Mouse (Mus musculus): ENCODE measurements at regions not wholly inside any gene's neighbourhood (a gene's known extent, or its start where the extent isn't known, plus 50 kb on each side); places are given as distances from the start of the nearest gene placed in this dataset.
"Not testable (repeated sequence)": the region's sequence is repeated elsewhere in the genome, so short reads cannot be mapped to it uniquely, and the experiment has no call there.

GRCm38 (mm10) chr16:30797006-30797405, 197.5 kb downstream of the Fam43a start:
- Histone ChIP-seq H3K4me2 (no peak overlapping the region), H3K4me1 (ENCODE audit: control insufficient read depth, insufficient read depth, low read length) (peaks cover 36% of the 10 kb centered on the region)

GRCm38 (mm10) chr16:30797973-30798471, 198.5 kb downstream of the Fam43a start:
- peaks cover 28% of the 10 kb centered on the region for H3K4me1 ChIP-seq (ENCODE audit: control insufficient read depth, insufficient read depth, low read length)
- no peak overlapping the region for H3K9ac ChIP-seq (ENCODE audit: low read depth, low read length)
- H3K27me3 ChIP-seq (ENCODE audit: control insufficient read depth, insufficient read depth, low read length) = no peaks in the 10 kb centered on the region
- H3K36me3 ChIP-seq (ENCODE audit: control insufficient read depth, insufficient read depth, low read length) = no peaks in the 10 kb centered on the region
- no peak for ATAC-seq (replicated peaks; ENCODE audit: insufficient number of reproducible peaks, low FRiP score, low TSS enrichment)
- no peak overlapping the region for H3K27ac ChIP-seq (ENCODE audit: low read depth, low read length)
- WGBS (ENCODE audit: insufficient replicate concordance) = 69% methylated on average over 7 of the region's 7 CpGs
- no peak overlapping the region for H3K4me2 ChIP-seq
- no peaks in the 10 kb centered on the region for H3K9me3 ChIP-seq (replicated peaks; ENCODE audit: control insufficient read depth, low read length)
- no peak overlapping the region for H3K4me3 ChIP-seq (ENCODE audit: low read depth, low read length)

More at GRCm38 (mm10) chr16:30797006-30797405, 197.5 kb downstream of the Fam43a start:
- Histone ChIP-seq H3K9me3 (replicated peaks; ENCODE audit: control insufficient read depth, low read length) (no peaks in the 10 kb centered on the region), H3K27me3 (ENCODE audit: control insufficient read depth, insufficient read depth, low read length) (no peaks in the 10 kb centered on the region), H3K27ac (ENCODE audit: low read depth, low read length) (no peak overlapping the region), H3K36me3 (ENCODE audit: control insufficient read depth, insufficient read depth, low read length) (no peaks in the 10 kb centered on the region), H3K9ac (ENCODE audit: low read depth, low read length) (no peak overlapping the region), H3K4me3 (ENCODE audit: low read depth, low read length) (no peak overlapping the region)
- no peak for ATAC-seq (replicated peaks; ENCODE audit: insufficient number of reproducible peaks, low FRiP score, low TSS enrichment)
- 91% methylated on average over 3 of the region's 3 CpGs for WGBS (ENCODE audit: insufficient replicate concordance)

DNA sequence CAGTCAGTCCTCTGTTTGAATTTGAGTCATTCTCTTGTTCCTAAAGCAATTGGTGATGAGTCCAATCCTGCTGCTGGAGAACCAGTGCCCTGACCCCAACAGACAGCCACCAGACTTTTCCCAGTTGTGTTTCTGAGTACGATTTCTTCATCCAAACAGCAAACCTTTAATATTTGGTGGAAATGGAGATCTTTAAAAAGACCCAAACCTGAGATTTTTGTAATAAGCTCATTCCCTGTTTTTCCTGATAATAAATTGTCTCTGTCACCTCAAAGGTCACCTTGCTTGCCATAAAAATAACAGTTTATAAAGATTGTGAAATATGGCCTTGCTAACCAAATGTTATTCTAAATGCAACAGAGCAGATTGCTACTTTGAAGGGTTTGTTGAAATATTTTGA, 199.0 kb downstream of the Fam43a start:
- Histone ChIP-seq H3K9me3 (replicated peaks; ENCODE audit: control insufficient read depth, low read length) (no peaks in the 10 kb centered on the region), H3K27me3 (ENCODE audit: control insufficient read depth, insufficient read depth, low read length) (no peaks in the 10 kb centered on the region), H3K27ac (ENCODE audit: low read depth, low read length) (no peak overlapping the region), H3K9ac (ENCODE audit: low read depth, low read length) (no peak overlapping the region), H3K4me2 (no peak overlapping the region), H3K36me3 (ENCODE audit: control insufficient read depth, insufficient read depth, low read length) (no peaks in the 10 kb centered on the region), H3K4me3 (ENCODE audit: low read depth, low read length) (no peak overlapping the region), H3K4me1 (ENCODE audit: control insufficient read depth, insufficient read depth, low read length) (peaks cover 25% of the 10 kb centered on the region)
- no peak for ATAC-seq (replicated peaks; ENCODE audit: insufficient number of reproducible peaks, low FRiP score, low TSS enrichment)
- WGBS (ENCODE audit: insufficient replicate concordance) = 88% methylated on average over 1 of the region's 1 CpGs

DNA sequence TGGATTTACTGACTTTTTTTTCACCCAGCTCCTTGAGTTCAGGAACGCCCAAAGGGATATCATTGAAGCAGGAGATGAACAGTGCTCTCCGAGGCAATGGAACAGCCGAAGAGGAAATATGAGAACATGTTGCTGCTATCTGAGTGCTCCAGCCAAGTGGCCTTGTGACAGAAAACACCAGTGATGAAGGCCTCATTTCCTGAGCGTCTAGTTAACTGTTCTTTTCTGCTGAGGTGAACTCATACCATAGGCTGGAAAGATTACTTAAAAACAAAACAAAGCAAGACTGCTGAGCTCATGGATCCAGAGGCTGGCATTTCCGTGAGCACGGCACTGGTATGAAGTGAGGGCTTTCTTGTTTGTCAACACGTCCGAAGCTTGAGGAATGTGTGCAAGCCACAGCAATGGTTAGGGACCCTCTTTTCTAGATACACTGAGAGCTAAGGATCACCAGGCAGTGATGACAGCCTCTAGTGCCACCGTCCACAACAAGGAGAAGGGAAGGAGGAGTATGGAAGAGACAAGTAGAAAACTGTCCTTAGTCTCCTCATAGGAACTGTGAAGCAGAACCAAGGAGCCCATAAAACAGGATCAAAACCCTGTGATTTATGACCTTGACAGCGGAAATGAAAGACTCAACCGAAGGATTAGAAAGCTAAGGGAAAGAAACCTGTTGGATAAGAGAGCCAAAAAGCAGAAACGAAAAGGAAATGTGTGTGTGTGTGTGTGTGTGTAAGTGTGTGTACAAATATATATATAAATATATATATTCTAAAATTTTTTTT, 200.4 kb downstream of the Fam43a start:
- H3K27me3 ChIP-seq (ENCODE audit: control insufficient read depth, insufficient read depth, low read length) = no peaks in the 10 kb centered on the region
- peak overlapping the region; percentile 54 for H3K27ac ChIP-seq (ENCODE audit: low read depth, low read length)
- no peaks in the 10 kb centered on the region for H3K9me3 ChIP-seq (replicated peaks; ENCODE audit: control insufficient read depth, low read length)
- ATAC-seq (replicated peaks; ENCODE audit: insufficient number of reproducible peaks, low FRiP score, low TSS enrichment) = no peak; the same call in 1 of the 2 replicates
- no peak overlapping the region for H3K9ac ChIP-seq (ENCODE audit: low read depth, low read length)
- H3K4me2 ChIP-seq = peak overlapping the region; percentile 20
- no peak overlapping the region for H3K4me3 ChIP-seq (ENCODE audit: low read depth, low read length)
- 27% methylated on average over 12 of the region's 12 CpGs for WGBS (ENCODE audit: insufficient replicate concordance)
- H3K4me1 ChIP-seq (ENCODE audit: control insufficient read depth, insufficient read depth, low read length) = peaks cover 21% of the 10 kb centered on the region
- no peaks in the 10 kb centered on the region for H3K36me3 ChIP-seq (ENCODE audit: control insufficient read depth, insufficient read depth, low read length)

GRCm38 (mm10) chr16:30804018-30804417, 204.5 kb downstream of the Fam43a start:
- Histone ChIP-seq H3K27ac (ENCODE audit: low read depth, low read length) (no peak overlapping the region), H3K9ac (ENCODE audit: low read depth, low read length) (no peak overlapping the region), H3K4me2 (no peak overlapping the region), H3K4me1 (ENCODE audit: control insufficient read depth, insufficient read depth, low read length) (peaks cover 12% of the 10 kb centered on the region), H3K36me3 (ENCODE audit: control insufficient read depth, insufficient read depth, low read length) (no peaks in the 10 kb centered on the region), H3K9me3 (replicated peaks; ENCODE audit: control insufficient read depth, low read length) (no peaks in the 10 kb centered on the region), H3K27me3 (ENCODE audit: control insufficient read depth, insufficient read depth, low read length) (no peaks in the 10 kb centered on the region), H3K4me3 (ENCODE audit: low read depth, low read length) (no peak overlapping the region)
- 46% methylated on average over 3 of the region's 3 CpGs for WGBS (ENCODE audit: insufficient replicate concordance)
- ATAC-seq (replicated peaks; ENCODE audit: insufficient number of reproducible peaks, low FRiP score, low TSS enrichment) = no peak

DNA sequence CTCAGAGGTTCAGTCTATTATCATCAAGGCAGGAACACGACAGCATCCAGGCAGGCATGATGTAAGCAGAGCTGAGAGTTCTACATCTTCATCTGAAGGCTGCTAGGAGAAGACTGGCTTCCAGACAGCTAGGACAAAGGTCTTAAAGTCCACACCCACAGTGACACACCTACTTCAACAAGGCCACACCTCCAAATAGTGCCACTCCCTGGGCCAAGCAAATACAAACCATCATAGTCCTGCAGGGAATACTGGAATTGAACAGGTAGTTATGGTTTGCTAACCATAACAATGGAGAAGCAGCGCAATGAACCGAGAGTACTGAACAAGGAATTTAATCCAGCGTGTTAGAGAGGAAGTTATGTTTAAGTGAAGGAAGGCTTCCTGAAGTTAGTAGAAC, 206.7 kb downstream of the Fam43a start:
- ATAC-seq (replicated peaks; ENCODE audit: insufficient number of reproducible peaks, low FRiP score, low TSS enrichment); H3K4me3 ChIP-seq (ENCODE audit: low read depth, low read length); H3K27me3 ChIP-seq (ENCODE audit: control insufficient read depth, insufficient read depth, low read length); H3K4me1 ChIP-seq (ENCODE audit: control insufficient read depth, insufficient read depth, low read length); H3K27ac ChIP-seq (ENCODE audit: low read depth, low read length); H3K9me3 ChIP-seq (replicated peaks; ENCODE audit: control insufficient read depth, low read length); H3K4me2 ChIP-seq; H3K9ac ChIP-seq (ENCODE audit: low read depth, low read length); H3K36me3 ChIP-seq (ENCODE audit: control insufficient read depth, insufficient read depth, low read length): not testable (repeated sequence)
- 82% methylated on average over 4 of the region's 4 CpGs for WGBS (ENCODE audit: insufficient replicate concordance)

DNA sequence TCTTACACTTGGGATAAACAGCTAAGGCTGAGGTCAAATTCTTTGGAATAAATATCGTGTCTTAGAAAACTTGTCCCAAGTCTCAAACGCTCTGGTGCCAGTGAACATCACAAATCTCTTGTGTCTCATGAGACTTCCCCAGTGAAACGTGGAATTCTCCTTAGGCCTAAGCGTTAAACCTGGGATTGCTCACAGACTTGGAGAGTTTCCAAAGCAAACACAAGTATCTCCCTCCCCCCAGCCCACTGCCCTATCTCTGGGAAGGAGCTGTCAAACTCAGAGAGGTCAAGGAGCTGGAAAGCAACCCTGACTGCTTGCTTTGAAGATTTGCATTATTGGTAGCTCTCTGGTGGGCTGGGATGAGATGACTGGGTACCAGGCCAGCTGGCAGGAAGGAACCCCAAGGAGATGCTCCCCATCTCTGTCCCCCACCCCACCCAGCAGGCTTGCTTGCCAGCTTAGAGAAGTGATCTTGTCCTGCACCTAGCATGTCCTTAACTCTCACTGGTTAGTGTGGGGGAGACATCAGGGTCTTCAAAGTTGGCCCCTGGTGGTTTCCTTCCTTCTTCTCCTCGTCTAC, 219.1 kb downstream of the Fam43a start:
- Histone ChIP-seq H3K9ac (ENCODE audit: low read depth, low read length) (no peak overlapping the region), H3K36me3 (ENCODE audit: control insufficient read depth, insufficient read depth, low read length) (no peaks in the 10 kb centered on the region), H3K4me2 (no peak overlapping the region), H3K27me3 (ENCODE audit: control insufficient read depth, insufficient read depth, low read length) (no peaks in the 10 kb centered on the region), H3K9me3 (replicated peaks; ENCODE audit: control insufficient read depth, low read length) (no peaks in the 10 kb centered on the region), H3K4me1 (ENCODE audit: control insufficient read depth, insufficient read depth, low read length) (peaks cover 26% of the 10 kb centered on the region), H3K4me3 (ENCODE audit: low read depth, low read length) (no peak overlapping the region), H3K27ac (ENCODE audit: low read depth, low read length) (peak overlapping the region; percentile 54)
- ATAC-seq (replicated peaks; ENCODE audit: insufficient number of reproducible peaks, low FRiP score, low TSS enrichment) = peak; percentile 71
- 26% methylated on average over 5 of the region's 5 CpGs for WGBS (ENCODE audit: insufficient replicate concordance)

DNA sequence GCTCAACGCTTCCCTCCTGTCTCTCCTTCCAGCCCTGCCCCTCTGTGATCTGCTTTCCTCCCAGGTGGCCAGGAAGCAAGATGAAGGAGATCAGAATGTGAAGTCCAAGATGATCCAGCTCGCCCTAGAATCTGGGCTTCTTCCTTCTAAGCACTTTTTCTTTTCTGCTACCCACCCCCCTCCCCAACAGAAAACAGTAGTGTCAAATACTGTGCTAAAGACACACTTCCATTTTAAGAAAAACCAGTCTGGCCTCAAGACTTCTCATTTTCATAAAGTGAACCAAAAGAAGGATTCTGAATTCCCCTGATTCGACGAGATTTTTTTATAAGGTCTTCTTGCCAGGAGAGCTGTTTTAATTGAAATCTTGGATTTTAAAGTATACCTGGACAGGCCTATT, 219.8 kb downstream of the Fam43a start:
- Histone ChIP-seq H3K9ac (ENCODE audit: low read depth, low read length) (no peak overlapping the region), H3K9me3 (replicated peaks; ENCODE audit: control insufficient read depth, low read length) (no peaks in the 10 kb centered on the region), H3K4me2 (no peak overlapping the region), H3K36me3 (ENCODE audit: control insufficient read depth, insufficient read depth, low read length) (no peaks in the 10 kb centered on the region), H3K4me3 (ENCODE audit: low read depth, low read length) (no peak overlapping the region), H3K27ac (ENCODE audit: low read depth, low read length) (peak overlapping the region; percentile 54), H3K27me3 (ENCODE audit: control insufficient read depth, insufficient read depth, low read length) (no peaks in the 10 kb centered on the region), H3K4me1 (ENCODE audit: control insufficient read depth, insufficient read depth, low read length) (peaks cover 26% of the 10 kb centered on the region)
- WGBS (ENCODE audit: insufficient replicate concordance) = 73% methylated on average over 4 of the region's 4 CpGs
- ATAC-seq (replicated peaks; ENCODE audit: insufficient number of reproducible peaks, low FRiP score, low TSS enrichment) = no peak

Measured in heart, embryonic 11.5 days (tissue).